Mouse (Mus musculus) ES-Bruce4 (cell line): ENCODE measurements around the gene Kcnip3. TPM values are rescaled to one million over a fixed set of nuclear protein-coding genes. Genes with fewer than 3 reads are reported as not detected.

Experiments
- H3K27ac ChIP-seq: 2 replicates; pipeline ENCODE4 v1.5.1; 2012; ENCODE audit warnings: low read length, inconsistent platforms; ENCODE audit not compliant: insufficient read depth
- H3K27me3 ChIP-seq: 2 replicates; pipeline ENCODE4 v1.6.1; 2012; ENCODE audit warnings: mild to moderate bottlenecking, low read length, inconsistent platforms; ENCODE audit not compliant: control insufficient read depth, poor library complexity, insufficient read depth, severe bottlenecking
- H3K36me3 ChIP-seq: 2 replicates; pipeline ENCODE4 v1.6.1; 2012; ENCODE audit warnings: inconsistent platforms, mild to moderate bottlenecking, low read length, moderate library complexity; ENCODE audit not compliant: control insufficient read depth, poor library complexity, insufficient read depth, severe bottlenecking
- H3K4me1 ChIP-seq: one replicate; pipeline ENCODE4 v1.8.1; 2011; ENCODE audit warnings: low read length; ENCODE audit not compliant: control insufficient read depth, insufficient read depth
- H3K4me3 ChIP-seq: 2 replicates; pipeline ENCODE4 v1.5.1; 2011; ENCODE audit warnings: low read depth, mild to moderate bottlenecking, low read length
- H3K9ac ChIP-seq: 2 replicates; pipeline ENCODE4 v1.6.1; 2012; ENCODE audit warnings: low read depth, mild to moderate bottlenecking, inconsistent platforms; ENCODE audit not compliant: poor library complexity, severe bottlenecking
- H3K9me3 ChIP-seq: replicated peaks from 2 replicates; pipeline ENCODE4 v1.6.1; 2012; ENCODE audit warnings: mild to moderate bottlenecking, low read length, inconsistent platforms; ENCODE audit not compliant: control insufficient read depth, poor library complexity, insufficient read depth, severe bottlenecking
- CTCF ChIP-seq: IDR thresholded peaks from one replicate; pipeline ENCODE4 v1.8.1; 2011; ENCODE audit warnings: low read depth, low read length
- EP300 ChIP-seq: IDR thresholded peaks from 2 replicates; pipeline ENCODE4 v1.6.1; 2011; ENCODE audit warnings: low read depth, low read length; ENCODE audit not compliant: insufficient read depth
- POLR2A ChIP-seq: IDR thresholded peaks from one replicate; pipeline ENCODE4 v1.8.1; 2011; ENCODE audit warnings: low read length; ENCODE audit not compliant: insufficient read depth
- polyA plus RNA-seq: library from polyadenylated mRNA; stranded (reverse); fragments of >200 nt; gene quantifications from 2 replicates; pipeline ENCODE4 v1.2.4, GENCODE M21; 2011; ENCODE audit warnings: low read depth; ENCODE audit not compliant: missing spikeins, insufficient read depth, insufficient read length

Gene Kcnip3
- polyA plus RNA-seq, 1 experiment: 2.8 TPM

DNA sequence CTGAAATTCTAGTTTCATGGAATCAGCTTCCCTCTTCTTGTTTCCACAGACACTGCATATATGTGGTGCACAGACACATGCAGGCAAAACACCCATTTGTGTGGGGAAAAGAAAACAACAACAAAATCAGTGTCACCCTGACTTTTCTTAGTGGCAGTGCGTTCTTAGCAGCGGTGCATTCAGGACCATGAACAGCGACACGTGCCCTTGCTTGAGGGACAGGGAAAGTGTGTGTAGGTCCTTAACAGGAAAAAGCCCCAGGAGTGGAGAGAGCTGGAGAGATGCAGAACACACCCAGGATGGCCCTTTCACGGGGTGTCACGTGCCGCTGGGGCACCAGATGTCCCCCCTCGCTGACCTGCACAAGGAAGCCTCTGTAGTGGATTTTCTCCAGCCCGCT is 10.5 kb upstream of the Kcnip3 start:
- no peaks in the 10 kb centered on the region for H3K27me3 ChIP-seq
- H3K4me1 ChIP-seq: no peaks in the 10 kb centered on the region
- no peaks in the 10 kb centered on the region for H3K9me3 ChIP-seq
- no peak overlapping the region for H3K9ac ChIP-seq
- H3K27ac ChIP-seq: no peak overlapping the region
- TF ChIP-seq EP300 (no peak), CTCF (no peak), POLR2A (no peak)
- H3K4me3 ChIP-seq: no peak overlapping the region
- no peaks in the 10 kb centered on the region for H3K36me3 ChIP-seq

DNA sequence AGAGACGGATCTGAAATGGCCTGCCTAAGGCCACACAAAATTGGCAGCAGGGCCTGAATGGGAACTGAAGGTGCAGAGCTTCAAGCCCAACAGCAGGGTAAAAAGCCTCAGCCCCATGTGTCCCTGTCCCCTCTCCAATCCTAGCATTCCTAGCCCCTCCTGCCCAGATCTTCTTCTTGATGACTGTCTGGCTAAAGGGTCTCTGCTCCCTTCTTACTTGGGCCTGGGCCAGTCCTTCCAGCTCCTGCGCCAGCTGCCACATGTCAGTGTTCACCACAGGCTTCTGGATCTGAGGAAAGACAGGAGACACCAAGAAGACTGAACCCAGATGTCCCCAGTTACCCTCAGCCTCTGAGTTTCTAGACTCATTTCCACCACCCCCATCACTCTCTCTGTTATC is 9.7 kb upstream of the Kcnip3 start:
- Histone ChIP-seq H3K27me3 (no peaks in the 10 kb centered on the region), H3K9me3 (no peaks in the 10 kb centered on the region), H3K4me1 (no peaks in the 10 kb centered on the region), H3K9ac (no peak overlapping the region), H3K27ac (no peak overlapping the region), H3K4me3 (no peak overlapping the region), H3K36me3 (no peaks in the 10 kb centered on the region)
- TF ChIP-seq EP300 (no peak), POLR2A (no peak), CTCF (no peak)

DNA sequence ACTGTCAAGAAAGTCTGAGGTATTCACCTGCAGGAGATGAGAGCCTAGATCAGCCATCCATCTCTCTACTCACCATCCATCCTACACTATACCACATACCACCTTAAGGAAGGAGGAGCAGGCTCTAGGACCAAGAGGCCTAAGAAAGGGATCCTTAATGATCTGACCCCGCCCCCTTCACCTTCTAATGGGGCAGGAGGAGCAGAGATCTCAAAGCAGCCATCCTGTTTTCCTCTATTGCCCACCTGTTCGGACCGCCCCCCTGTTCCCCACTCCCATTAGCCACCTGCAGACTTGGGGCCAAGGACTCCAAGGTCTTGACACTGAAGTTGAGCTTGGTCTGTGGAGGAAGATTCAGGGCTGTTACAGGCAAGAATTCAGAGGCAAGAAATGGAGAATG is 8.5 kb upstream of the Kcnip3 start:
- Histone ChIP-seq H3K9ac (no peak overlapping the region), H3K4me3 (no peak overlapping the region), H3K27ac (no peak overlapping the region), H3K36me3 (no peaks in the 10 kb centered on the region), H3K9me3 (no peaks in the 10 kb centered on the region), H3K4me1 (no peaks in the 10 kb centered on the region), H3K27me3 (no peaks in the 10 kb centered on the region)
- TF ChIP-seq CTCF: no peak
- no peak for TF ChIP-seq POLR2A
- no peak for TF ChIP-seq EP300

DNA sequence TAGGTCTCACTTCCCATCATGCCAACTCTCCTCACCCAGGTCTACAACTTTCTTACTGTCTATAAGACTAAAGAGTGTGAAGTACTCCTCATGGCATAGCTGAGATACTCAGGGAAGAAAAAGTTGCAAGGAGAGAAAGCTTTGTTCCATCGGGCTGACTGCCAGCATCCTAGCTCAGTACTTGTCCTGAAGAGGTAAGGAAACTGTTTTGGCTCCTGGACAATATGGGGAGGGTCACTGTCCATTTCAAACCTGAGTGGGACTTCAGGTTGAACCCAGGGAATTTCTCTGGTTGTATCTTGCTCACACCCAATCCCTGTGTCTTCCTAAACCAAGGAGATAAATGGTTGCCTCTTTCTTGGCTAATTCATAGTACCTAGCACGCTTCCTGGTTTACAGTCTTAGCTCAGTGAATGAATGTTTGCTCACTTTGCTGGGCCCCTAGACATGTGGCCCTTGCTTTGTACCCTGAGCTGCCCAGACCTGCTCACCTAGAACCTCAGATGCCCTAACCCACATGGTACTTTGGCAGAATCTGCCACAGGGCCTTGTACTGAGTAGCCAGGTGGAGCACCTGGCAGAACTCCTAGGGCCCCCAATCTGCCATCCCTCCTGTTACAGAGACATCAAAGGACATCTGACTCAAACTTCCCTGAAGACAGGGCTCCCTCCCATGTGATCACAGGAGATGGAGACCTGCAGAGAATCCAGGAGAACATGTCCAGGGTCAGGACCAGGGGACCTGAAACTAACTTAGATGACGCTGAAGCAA is 3.3 kb upstream of the Kcnip3 start:
- H3K27me3 ChIP-seq: no peaks in the 10 kb centered on the region
- no peaks in the 10 kb centered on the region for H3K36me3 ChIP-seq
- no peaks in the 10 kb centered on the region for H3K9me3 ChIP-seq
- TF ChIP-seq POLR2A: no peak
- no peak for TF ChIP-seq EP300
- TF ChIP-seq CTCF: no peak
- no peak overlapping the region for H3K4me3 ChIP-seq
- no peak overlapping the region for H3K27ac ChIP-seq
- no peaks in the 10 kb centered on the region for H3K4me1 ChIP-seq
- no peak overlapping the region for H3K9ac ChIP-seq

DNA sequence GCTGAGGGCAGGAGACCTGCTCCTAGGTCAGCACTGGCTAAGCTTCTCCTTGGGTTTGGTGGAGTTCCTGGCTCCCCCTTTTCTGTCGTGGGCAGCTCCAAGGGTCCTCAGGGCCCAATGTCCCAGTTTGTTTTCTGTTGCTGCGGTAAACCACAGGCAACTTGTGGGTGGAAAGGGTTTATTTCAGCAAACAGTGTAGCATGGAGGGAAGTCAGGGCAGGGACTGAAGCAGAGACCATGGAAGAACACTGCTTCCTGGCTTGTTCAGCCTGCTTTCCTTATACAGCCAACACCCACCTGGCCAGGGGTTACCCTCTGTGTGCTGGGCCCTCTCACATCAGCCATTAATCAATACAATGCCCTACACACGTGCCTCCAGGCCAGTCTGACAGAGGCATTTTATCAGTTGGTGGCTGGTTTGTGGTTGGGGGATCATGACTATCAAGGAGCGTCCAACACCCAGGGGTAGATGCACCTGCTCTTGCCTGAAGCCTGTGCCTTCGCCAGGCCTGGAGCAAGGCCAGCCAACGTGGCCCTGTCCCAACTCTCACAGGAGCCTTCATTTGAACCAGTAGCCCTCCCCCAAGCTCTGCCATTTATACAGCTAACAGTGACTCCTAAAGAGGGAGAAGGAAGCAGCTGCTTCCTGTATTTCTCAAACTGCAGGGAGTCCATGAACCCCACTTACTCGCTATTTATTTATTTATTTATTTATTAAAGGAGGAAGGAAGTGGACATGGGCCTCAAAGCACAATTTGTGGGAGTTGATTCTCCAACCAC is 2.2 kb upstream of the Kcnip3 start:
- Histone ChIP-seq H3K36me3 (no peaks in the 10 kb centered on the region), H3K9ac (no peak overlapping the region), H3K27me3 (no peaks in the 10 kb centered on the region), H3K27ac (no peak overlapping the region), H3K9me3 (no peaks in the 10 kb centered on the region), H3K4me3 (no peak overlapping the region), H3K4me1 (no peaks in the 10 kb centered on the region)
- no peak for TF ChIP-seq CTCF
- no peak for TF ChIP-seq EP300
- no peak for TF ChIP-seq POLR2A
